Mouse (Mus musculus): ENCODE measurements around the gene Cdiptos.
A peak's percentile ranks its signal among the peaks of the same experiment; 100 is the strongest.

Cdiptos gene

DNA sequence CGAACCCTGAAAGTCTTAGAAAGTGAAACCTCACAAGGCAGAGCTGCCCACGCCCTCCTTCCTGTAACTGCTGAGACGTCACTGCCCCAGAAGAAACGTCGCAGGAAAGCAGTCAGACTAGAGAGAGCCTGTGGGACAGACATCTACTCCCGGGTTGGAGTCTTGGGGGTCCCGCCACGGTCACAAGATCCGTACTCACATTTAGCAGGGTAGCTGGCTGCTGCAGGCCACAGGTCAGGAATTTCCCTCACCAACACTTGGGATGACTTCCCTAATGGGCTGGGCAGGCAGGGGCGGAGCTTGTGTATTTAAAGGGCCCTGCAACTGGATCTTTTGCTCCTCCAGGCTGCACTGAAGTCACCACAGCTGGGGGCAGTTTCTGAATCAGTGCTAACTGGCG lies 38.4 kb upstream of the Cdiptos start, which contains the start of gene Mvp:
Mvp (minus strand) TSS at position 302 of the 400 bp plus-strand sequence.
- DNase-seq (ENCODE audit: low spot score in 2 of 2), result peak; percentile 68 to 70

GRCm38 (mm10) chr7:127013385-127013784 lies 37.5 kb upstream of the Cdiptos start:
- no peak for DNase-seq (ENCODE audit: low spot score in 2 of 2)

GRCm38 (mm10) chr7:127012845-127013244 lies 36.9 kb upstream of the Cdiptos start:
- no peak for DNase-seq (ENCODE audit: low spot score in 2 of 2)

- DNase-seq (ENCODE audit: low spot score in 2 of 2), result no peak
Measured at GRCm38 (mm10) chr7:127012374-127012773, 36.5 kb upstream of the Cdiptos start.

- DNase-seq (ENCODE audit: low spot score in 2 of 2), result no peak
Measured at GRCm38 (mm10) chr7:127011717-127012116, 35.8 kb upstream of the Cdiptos start.

DNA sequence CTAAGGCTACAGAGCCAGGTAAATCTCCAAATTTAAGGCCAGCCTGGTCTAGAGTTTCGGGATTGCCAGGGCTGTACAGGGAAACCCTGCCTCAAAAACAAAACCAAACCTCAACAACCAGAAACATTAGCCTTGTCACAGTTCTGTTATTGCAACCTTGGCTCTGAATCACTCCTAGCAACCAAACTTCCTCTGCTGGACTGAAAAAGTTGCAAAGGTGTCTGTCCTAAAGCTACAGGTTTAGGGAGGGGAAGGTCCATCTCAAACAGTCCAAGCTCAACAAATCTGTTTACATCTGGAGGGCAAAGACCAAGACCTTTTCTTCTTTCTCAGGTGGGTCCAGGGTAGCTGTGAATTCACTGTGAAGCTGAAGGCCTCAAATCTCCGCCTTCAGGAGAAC lies 35.2 kb upstream of the Cdiptos start:
- DNase-seq (ENCODE audit: low spot score in 2 of 2), result no peak

- DNase-seq (ENCODE audit: low spot score in 2 of 2), result no peak
Measured at GRCm38 (mm10) chr7:127009307-127010085, 33.6 kb upstream of the Cdiptos start.

DNA sequence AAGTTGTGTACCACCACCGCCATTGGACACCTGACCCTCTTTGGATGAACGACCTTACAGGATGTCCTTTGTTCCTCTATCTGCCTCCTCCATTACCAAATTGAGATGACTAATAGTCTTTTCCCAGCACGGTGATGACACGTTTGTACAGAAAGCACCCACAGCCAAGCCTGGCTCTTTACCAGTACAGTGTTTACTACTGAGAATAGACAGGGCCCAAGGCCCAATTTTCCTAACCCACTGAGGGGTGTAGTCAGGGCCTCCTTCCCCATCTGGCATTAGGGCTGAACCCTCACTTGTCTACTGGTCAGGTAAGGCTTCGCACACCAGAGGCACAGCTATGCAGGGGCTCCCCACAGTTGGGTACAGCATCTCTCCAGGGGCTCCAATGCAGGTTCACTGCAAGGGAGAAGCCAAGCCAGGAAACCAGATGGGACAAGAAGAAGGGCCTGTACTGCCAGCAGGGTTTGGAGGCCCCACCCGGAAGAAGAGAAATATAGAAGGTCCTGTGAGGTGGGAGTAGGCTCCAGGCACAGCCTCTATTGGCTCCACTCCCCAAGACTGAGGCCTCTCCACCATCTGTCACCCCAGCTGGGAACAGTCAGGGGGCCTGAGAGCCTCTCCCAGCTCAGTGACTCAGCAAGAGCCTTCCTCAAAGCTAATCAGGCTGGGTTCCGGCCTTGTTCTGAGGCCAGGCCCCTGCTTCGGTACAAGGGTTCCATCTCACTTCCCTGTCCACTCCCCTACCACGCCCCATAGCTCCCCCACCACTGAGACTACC lies 32.5 kb upstream of the Cdiptos start:
- peak in 1 of 2 experiments; percentile 63 for DNase-seq (ENCODE audit: low spot score in 2 of 2)

DNA sequence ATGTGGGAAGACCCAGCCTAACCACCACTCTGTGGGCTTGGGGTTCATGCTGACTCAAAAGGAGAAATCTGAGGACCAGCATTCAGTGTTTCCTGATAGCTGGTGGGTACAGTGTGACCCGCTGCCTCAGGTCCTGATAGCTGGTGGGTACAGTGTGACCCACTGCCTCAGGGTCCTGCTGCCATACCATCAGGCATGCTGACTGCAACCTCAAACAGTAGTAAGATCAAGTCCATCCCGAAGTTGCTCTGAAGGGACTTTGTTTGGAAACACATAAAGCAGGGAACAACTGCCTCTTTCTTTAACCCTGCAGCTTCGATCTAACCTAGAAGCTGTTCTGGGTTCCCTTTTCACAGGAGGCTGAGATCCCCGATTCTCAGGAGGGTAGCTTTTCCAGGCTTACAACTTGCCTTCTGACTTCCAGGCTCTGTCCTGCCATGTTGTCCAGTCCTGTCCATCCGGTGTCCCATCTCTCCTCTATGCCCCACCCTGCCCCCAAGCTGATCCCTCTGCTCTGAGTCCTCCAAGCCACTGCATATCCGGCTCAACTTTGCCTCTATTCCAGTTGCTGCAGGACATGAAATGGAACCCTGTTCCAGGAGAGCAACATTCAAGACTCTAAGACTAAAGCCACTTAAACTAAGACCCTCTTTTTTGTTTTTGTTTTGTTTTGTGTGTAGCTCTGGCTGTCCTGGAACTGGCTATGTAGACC lies 31.6 kb upstream of the Cdiptos start:
- DNase-seq (ENCODE audit: low spot score in 2 of 2), result no peak

GRCm38 (mm10) chr7:127004122-127004875 lies 28.4 kb upstream of the Cdiptos start:
- DNase-seq (ENCODE audit: low spot score in 2 of 2), result no peak

GRCm38 (mm10) chr7:127003620-127004019 lies 27.7 kb upstream of the Cdiptos start:
- DNase-seq (ENCODE audit: low spot score in 2 of 2), result no peak

GRCm38 (mm10) chr7:126999568-126999967 lies 23.7 kb upstream of the Cdiptos start:
- DNase-seq (ENCODE audit: low spot score in 2 of 2), result no peak

- DNase-seq (ENCODE audit: low spot score in 2 of 2), result peak in 1 of 2 experiments; percentile 31
Measured at GRCm38 (mm10) chr7:126996449-126996848, 20.6 kb upstream of the Cdiptos start.

GRCm38 (mm10) chr7:126988816-126989215 lies 12.9 kb upstream of the Cdiptos start:
- DNase-seq (ENCODE audit: low spot score in 2 of 2), result no peak

DNA sequence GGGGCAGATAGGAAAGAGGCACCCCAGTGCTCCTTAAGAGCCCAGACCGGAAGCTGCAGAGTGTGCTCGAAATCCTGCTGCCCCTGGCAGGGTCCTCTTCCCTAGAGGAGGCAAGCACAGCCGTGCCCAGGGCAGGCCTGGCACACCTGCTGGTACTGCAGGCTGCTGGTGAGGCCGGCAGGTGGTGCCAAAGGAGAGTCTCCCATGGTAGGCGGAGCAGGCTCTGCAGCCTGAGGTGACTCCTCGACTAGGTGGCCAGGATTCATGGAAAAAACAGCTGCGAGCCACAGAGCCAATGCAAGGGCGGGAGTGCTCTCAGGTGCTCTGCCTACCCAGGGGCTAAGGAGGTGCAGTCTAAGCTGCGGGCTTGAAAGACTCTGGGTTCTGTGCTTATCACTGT lies 10.4 kb upstream of the Cdiptos start:
- DNase-seq (ENCODE audit: low spot score in 2 of 2), result no peak

- no peak for DNase-seq (ENCODE audit: low spot score in 2 of 2)
Measured at GRCm38 (mm10) chr7:126984667-126985444, 9.0 kb upstream of the Cdiptos start.

GRCm38 (mm10) chr7:126983113-126983512 lies 7.2 kb upstream of the Cdiptos start:
- DNase-seq (ENCODE audit: low spot score in 2 of 2), result no peak

GRCm38 (mm10) chr7:126982054-126982453 lies 6.2 kb upstream of the Cdiptos start:
- DNase-seq (ENCODE audit: low spot score in 2 of 2), result no peak

GRCm38 (mm10) chr7:126981601-126982000 lies 5.7 kb upstream of the Cdiptos start:
- DNase-seq (ENCODE audit: low spot score in 2 of 2), result no peak

GRCm38 (mm10) chr7:126978841-126979240 lies 2.9 kb upstream of the Cdiptos start:
- DNase-seq (ENCODE audit: low spot score in 2 of 2), result no peak
